Mouse (Mus musculus) olfactory bulb, adult 2 months (tissue): ENCODE data around the gene Bcl2l1. TPM values are rescaled to one million over a fixed set of nuclear protein-coding genes. Genes with fewer than 3 reads are reported as not detected.

Source experiments
- H3K27ac ChIP-seq: fragments of 200-500 bp; 2 replicates; pipeline ENCODE4 v1.5.1; 2012; ENCODE audit warnings: low read depth, low read length; ENCODE audit not compliant: insufficient read depth
- H3K4me1 ChIP-seq: fragments of 200-500 bp; 2 replicates; pipeline ENCODE4 v1.6.1; 2012; ENCODE audit warnings: low read length; ENCODE audit not compliant: control insufficient read depth, insufficient read depth
- H3K4me3 ChIP-seq: fragments of 200-500 bp; 2 replicates; pipeline ENCODE4 v1.5.1; 2012; ENCODE audit warnings: mild to moderate bottlenecking, low read depth, low read length, moderate library complexity; ENCODE audit not compliant: insufficient read depth
- CTCF ChIP-seq: fragments of 200-500 bp; IDR thresholded peaks from 2 replicates; pipeline ENCODE4 v1.5.1; 2012; ENCODE audit warnings: low read depth, mild to moderate bottlenecking, low read length, moderate library complexity; ENCODE audit not compliant: insufficient read depth
- POLR2A ChIP-seq: fragments of 200-500 bp; IDR thresholded peaks from 2 replicates; pipeline ENCODE4 v1.6.1; 2012; ENCODE audit warnings: mild to moderate bottlenecking, low read depth, low read length, moderate library complexity; ENCODE audit not compliant: insufficient read depth
- WGBS: fragments of 180-500 bp; shearing (Covaris S2); methylation state at CpG from one replicate; pipeline ENCODE4 v1.1.7; 2018; 5-methylcytosine and 5-hydroxymethylcytosine counted together
- polyA plus RNA-seq: library from polyadenylated mRNA; stranded (reverse); fragments of >200 nt; gene quantifications from 2 replicates; pipeline ENCODE4 v1.2.4, GENCODE M21; 2012; ENCODE audit warnings: low replicate concordance; ENCODE audit not compliant: missing spikeins, insufficient read depth, insufficient read length

The Bcl2l1 gene
- polyA plus RNA-seq, 1 experiment, result 296 TPM

- Histone ChIP-seq H3K4me3 (no peak overlapping the region), H3K27ac (no peak overlapping the region), H3K4me1 (0 out of 2 replicates have a peak, but pooled peaks cover 2% of the 10 kb centered on the region)
- WGBS, result 76% methylated on average over 4 of the region's 4 CpGs
- TF ChIP-seq POLR2A (no peak), CTCF (no peak)
Observed at GRCm38 (mm10) chr2:152775357-152775756, 56.2 kb downstream of the Bcl2l1 start.

GRCm38 (mm10) chr2:152772231-152772630 lies 59.3 kb downstream of the Bcl2l1 start:
- 28% methylated on average over 1 of the region's 1 CpGs for whole genome bisulfite sequencing
- H3K27ac ChIP-seq, result no peak overlapping the region
- no peak overlapping the region for H3K4me3 ChIP-seq
- no peak for TF ChIP-seq CTCF
- TF ChIP-seq POLR2A, result no peak
- 0 out of 2 replicates have a peak, but pooled peaks cover 2% of the 10 kb centered on the region for H3K4me1 ChIP-seq

GRCm38 (mm10) chr2:152771571-152771970 lies 60.0 kb downstream of the Bcl2l1 start:
- H3K4me3 ChIP-seq, result no peak overlapping the region
- 91% methylated on average over 9 of the region's 9 CpGs for WGBS
- H3K4me1 ChIP-seq, result peaks cover 4% of the 10 kb centered on the region
- no peak for TF ChIP-seq CTCF
- TF ChIP-seq POLR2A, result no peak
- no peak overlapping the region for H3K27ac ChIP-seq

GRCm38 (mm10) chr2:152769677-152770076 lies 61.9 kb downstream of the Bcl2l1 start:
- peaks cover 10% of the 10 kb centered on the region for H3K4me1 ChIP-seq
- no peak overlapping the region for H3K4me3 ChIP-seq
- WGBS, result 92% methylated on average over 7 of the region's 7 CpGs
- TF ChIP-seq CTCF (no peak), POLR2A (no peak)
- H3K27ac ChIP-seq, result no peak overlapping the region

- no peak overlapping the region for H3K4me3 ChIP-seq
- TF ChIP-seq CTCF (no peak), POLR2A (no peak)
- WGBS, result 74% methylated on average over 12 of the region's 12 CpGs
Observed at GRCm38 (mm10) chr2:152767618-152768271, 63.8 kb downstream of the Bcl2l1 start.

GRCm38 (mm10) chr2:152766387-152767123 lies 65.0 kb downstream of the Bcl2l1 start:
- no peak overlapping the region for H3K27ac ChIP-seq
- peaks cover 16% of the 10 kb centered on the region for H3K4me1 ChIP-seq
- WGBS, result 18% methylated on average over 25 of the region's 25 CpGs
- H3K4me3 ChIP-seq, result no peak overlapping the region
- TF ChIP-seq POLR2A (no peak), CTCF (peak; percentile 96)

More at GRCm38 (mm10) chr2:152767618-152768271, 63.8 kb downstream of the Bcl2l1 start:
- H3K27ac ChIP-seq, result no peak overlapping the region
- H3K4me1 ChIP-seq, result peaks cover 16% of the 10 kb centered on the region

- no peak for TF ChIP-seq CTCF
- TF ChIP-seq POLR2A, result no peak
- no peak overlapping the region for H3K4me3 ChIP-seq
- WGBS, result 32% methylated on average over 7 of the region's 7 CpGs
- no peak overlapping the region for H3K27ac ChIP-seq
- H3K4me1 ChIP-seq, result peaks cover 16% of the 10 kb centered on the region
Observed at GRCm38 (mm10) chr2:152765045-152765674, 66.4 kb downstream of the Bcl2l1 start.

- H3K27ac ChIP-seq, result no peak overlapping the region
- TF ChIP-seq CTCF, result no peak
- no peak for TF ChIP-seq POLR2A
- H3K4me1 ChIP-seq, result peaks cover 16% of the 10 kb centered on the region
- H3K4me3 ChIP-seq, result no peak overlapping the region
- WGBS, result 29% methylated on average over 14 of the region's 14 CpGs
Observed at GRCm38 (mm10) chr2:152764172-152765044, 67.1 kb downstream of the Bcl2l1 start.

GRCm38 (mm10) chr2:152763310-152763709 lies 68.2 kb downstream of the Bcl2l1 start:
- Histone ChIP-seq H3K4me3 (no peak overlapping the region), H3K4me1 (peaks cover 16% of the 10 kb centered on the region), H3K27ac (no peak overlapping the region)
- no peak for TF ChIP-seq POLR2A
- no peak for TF ChIP-seq CTCF
- WGBS, result 83% methylated on average over 6 of the region's 6 CpGs
